Mouse (Mus musculus) embryonic facial prominence, embryonic 11.5 days (tissue): Measurements from ENCODE around the gene Rbp7. TPM values are rescaled to one million over a fixed set of nuclear protein-coding genes. Genes with fewer than 3 reads are reported as not detected.

Experiments used
- ATAC-seq: fragments of 200-750 bp; cut with Nextera tagmentation; replicated peaks from 2 replicates; pipeline ENCODE4 v1.8.0; 2017; ENCODE audit warnings: low read depth; ENCODE audit not compliant: insufficient number of reproducible peaks, low FRiP score, low TSS enrichment
- DNase-seq: peaks from one replicate; pipeline ENCODE4 v3.0.0-alpha.2; 2015; ENCODE audit warnings: low spot score
- H3K27ac ChIP-seq: fragments of 300-500 bp; sonication (generic); replicated peaks from 2 replicates; pipeline ENCODE4 v1.5.1; 2014; ENCODE audit warnings: mild to moderate bottlenecking, low read depth, low read length, control low read depth
- H3K27me3 ChIP-seq: fragments of 300-500 bp; sonication (generic); 2 replicates; pipeline ENCODE4 v1.6.1; 2014; ENCODE audit warnings: mild to moderate bottlenecking, low read length, moderate library complexity, mixed read lengths; ENCODE audit not compliant: control insufficient read depth, insufficient read depth
- H3K36me3 ChIP-seq: fragments of 300-500 bp; sonication (generic); replicated peaks from 2 replicates; pipeline ENCODE4 v1.6.1; 2014; ENCODE audit warnings: low read depth, mild to moderate bottlenecking, low read length, moderate library complexity, mixed read lengths; ENCODE audit not compliant: control insufficient read depth, insufficient read depth
- H3K4me1 ChIP-seq: fragments of 300-500 bp; sonication (generic); 2 replicates; pipeline ENCODE4 v1.6.1; 2014; ENCODE audit warnings: low read length, mixed read lengths; ENCODE audit not compliant: control insufficient read depth, insufficient read depth
- H3K4me2 ChIP-seq: fragments of 300-500 bp; sonication (generic); 2 replicates; pipeline ENCODE4 v1.6.1; 2014; ENCODE audit warnings: low read depth, mild to moderate bottlenecking, control low read depth, low read length, moderate library complexity
- H3K4me3 ChIP-seq: fragments of 300-500 bp; sonication (generic); 2 replicates; pipeline ENCODE4 v1.5.1; 2014; ENCODE audit warnings: low read depth, low read length, control low read depth
- H3K9ac ChIP-seq: fragments of 300-500 bp; sonication (generic); replicated peaks from 2 replicates; pipeline ENCODE4 v1.6.1; 2014; ENCODE audit warnings: mild to moderate bottlenecking, control low read depth, low read length
- H3K9me3 ChIP-seq: fragments of 300-500 bp; sonication (generic); replicated peaks from 2 replicates; pipeline ENCODE4 v1.6.1; 2016; ENCODE audit warnings: mild to moderate bottlenecking, low read length, inconsistent platforms, mixed read lengths; ENCODE audit not compliant: control insufficient read depth
- WGBS: fragments of 180-500 bp; shearing (Covaris S2); extraction: QIAGEN DNeasy Blood & Tissue Kit; methylation state at CpG from one replicate; pipeline ENCODE4 v1.1.7; 2014; 5-methylcytosine and 5-hydroxymethylcytosine counted together
- polyA plus RNA-seq: library from polyadenylated mRNA; unstranded; fragments of >200 nt; fragmentation: Nextera tagmentation; extraction: Ambion mirVana; gene quantifications from 2 replicates; pipeline ENCODE4 v1.2.1, GENCODE M21; 2014

The Rbp7 gene
- polyA plus RNA-seq = not detected in 2 replicates

DNA sequence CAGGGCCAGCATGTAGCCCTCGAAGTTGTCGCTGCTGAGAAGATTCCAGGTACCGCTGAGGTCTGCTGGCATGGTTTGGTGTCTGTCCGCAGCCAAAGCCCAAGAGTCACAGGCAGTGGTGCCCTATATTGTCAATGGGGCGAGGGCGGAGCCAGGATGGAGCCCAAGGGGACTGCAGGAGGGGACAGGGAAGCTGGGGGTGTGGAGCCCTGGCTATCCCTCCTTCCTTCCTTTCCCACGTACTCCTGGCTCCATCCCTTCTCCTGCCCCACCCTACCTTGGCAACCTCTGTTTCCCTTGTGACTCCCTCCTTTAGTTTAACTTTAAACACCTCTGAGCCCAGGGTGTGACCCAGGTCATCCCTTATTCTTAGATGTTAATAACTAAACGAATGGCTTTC lies at the start of gene Rbp7:
TSS of gene Rbp7 (minus strand) at position 100 of the 400 bp plus-strand sequence.
- no peak within 1 kb of the TSS for H3K27ac ChIP-seq
- DNase-seq = no peak
- H3K27me3 ChIP-seq = no peaks in the 10 kb centered on the region
- no peaks in the 10 kb centered on the region for H3K4me1 ChIP-seq
- no peaks in the 10 kb centered on the region for H3K9me3 ChIP-seq
- H3K4me2 ChIP-seq = no peak within 1 kb of the TSS
- ATAC-seq = no peak
- H3K36me3 ChIP-seq = no peaks in the 10 kb centered on the region
- H3K4me3 ChIP-seq = no peak within 1 kb of the TSS
- no peak within 1 kb of the TSS for H3K9ac ChIP-seq
- 56% methylated on average over 8 of the region's 8 CpGs for WGBS

GRCm38 (mm10) chr4:149504363-149504762 lies 49.6 kb upstream of the Rbp7 start:
- Histone ChIP-seq H3K4me3 (no peak overlapping the region), H3K4me2 (no peak overlapping the region), H3K9me3 (no peaks in the 10 kb centered on the region), H3K36me3 (no peaks in the 10 kb centered on the region; the same call in 1 of the 2 replicates), H3K4me1 (no peaks in the 10 kb centered on the region), H3K27ac (no peak overlapping the region), H3K27me3 (no peaks in the 10 kb centered on the region), H3K9ac (no peak overlapping the region)
- ATAC-seq = no peak
- no peak for DNase-seq
- 84% methylated on average over 5 of the region's 5 CpGs for WGBS

GRCm38 (mm10) chr4:149499790-149500189 lies 45.0 kb upstream of the Rbp7 start:
- H3K9ac ChIP-seq = no peak overlapping the region
- H3K27ac ChIP-seq = no peak overlapping the region; the same call in 1 of the 2 replicates
- no peak overlapping the region for H3K4me2 ChIP-seq
- no peak overlapping the region for H3K4me3 ChIP-seq
- no peak for ATAC-seq
- H3K27me3 ChIP-seq = no peaks in the 10 kb centered on the region
- no peak for DNase-seq
- no peaks in the 10 kb centered on the region for H3K9me3 ChIP-seq
- H3K36me3 ChIP-seq = peaks cover 4% of the 10 kb centered on the region
- H3K4me1 ChIP-seq = no peaks in the 10 kb centered on the region
- 72% methylated on average over 5 of the region's 5 CpGs for WGBS

DNA sequence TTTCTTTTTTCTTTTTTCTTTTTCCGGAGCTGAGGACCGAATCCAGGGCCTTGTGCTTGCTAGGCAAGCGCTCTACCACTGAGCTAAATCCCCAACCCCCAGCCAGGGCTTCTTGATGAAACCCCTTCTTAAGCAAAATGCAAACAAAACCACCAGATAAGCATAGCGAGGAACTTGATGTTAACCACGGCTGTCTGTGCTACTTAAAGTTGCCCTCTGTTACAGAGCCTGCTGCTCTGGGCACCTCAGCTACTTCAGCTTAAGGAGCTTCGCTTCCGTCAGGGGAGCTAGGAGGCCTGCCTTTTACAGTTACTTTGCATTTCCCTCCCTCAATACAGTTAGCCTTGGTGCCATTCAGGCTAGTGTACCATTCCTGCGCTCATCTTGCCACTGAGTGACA lies 44.1 kb upstream of the Rbp7 start:
- no peak overlapping the region for H3K9ac ChIP-seq
- H3K36me3 ChIP-seq = peaks cover 4% of the 10 kb centered on the region
- DNase-seq = no peak
- ATAC-seq = no peak
- H3K27ac ChIP-seq = no peak overlapping the region
- H3K4me2 ChIP-seq = no peak overlapping the region
- no peaks in the 10 kb centered on the region for H3K9me3 ChIP-seq
- H3K4me1 ChIP-seq = no peaks in the 10 kb centered on the region
- no peaks in the 10 kb centered on the region for H3K27me3 ChIP-seq
- WGBS = 82% methylated on average over 8 of the region's 8 CpGs
- H3K4me3 ChIP-seq = no peak overlapping the region

DNA sequence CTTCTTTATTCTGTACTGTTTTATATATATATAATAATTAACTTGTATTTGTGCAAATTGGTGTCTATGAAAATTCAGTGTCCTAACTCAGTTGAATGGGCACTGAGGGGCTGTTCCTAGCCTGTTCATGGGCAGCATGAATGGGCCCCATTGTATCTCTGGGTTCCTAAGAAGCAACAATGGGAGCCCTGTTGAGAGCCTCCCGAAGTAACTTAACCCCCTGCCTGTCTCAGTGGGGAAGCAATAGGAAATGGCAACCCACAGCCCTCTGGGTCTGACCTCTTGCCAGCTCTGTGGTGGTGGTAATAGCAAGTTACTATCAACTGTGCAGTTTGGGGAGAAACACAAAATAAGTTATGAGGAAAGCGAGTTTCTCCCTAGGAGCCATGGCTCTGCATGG lies 41.8 kb upstream of the Rbp7 start:
- H3K27me3 ChIP-seq = no peaks in the 10 kb centered on the region
- H3K4me3 ChIP-seq = no peak overlapping the region

GRCm38 (mm10) chr4:149491151-149491550 lies 36.4 kb upstream of the Rbp7 start:
- Histone ChIP-seq H3K4me3 (no peak overlapping the region), H3K9me3 (no peaks in the 10 kb centered on the region), H3K27me3 (no peaks in the 10 kb centered on the region), H3K36me3 (peaks cover 16% of the 10 kb centered on the region), H3K4me1 (no peaks in the 10 kb centered on the region), H3K4me2 (no peak overlapping the region), H3K27ac (no peak overlapping the region), H3K9ac (no peak overlapping the region)
- DNase-seq = no peak
- ATAC-seq = no peak
- 93% methylated on average over 3 of the region's 3 CpGs for WGBS

More for the DNA sequence above, 41.8 kb upstream of the Rbp7 start:
- Histone ChIP-seq H3K36me3 (peaks cover 4% of the 10 kb centered on the region; the same call in 1 of the 2 replicates), H3K4me2 (no peak overlapping the region), H3K27ac (no peak overlapping the region), H3K9ac (no peak overlapping the region), H3K9me3 (no peaks in the 10 kb centered on the region), H3K4me1 (no peaks in the 10 kb centered on the region)
- ATAC-seq (no peak), DNase-seq (peak; percentile 50)
- 30% methylated on average over 2 of the region's 2 CpGs for WGBS

DNA sequence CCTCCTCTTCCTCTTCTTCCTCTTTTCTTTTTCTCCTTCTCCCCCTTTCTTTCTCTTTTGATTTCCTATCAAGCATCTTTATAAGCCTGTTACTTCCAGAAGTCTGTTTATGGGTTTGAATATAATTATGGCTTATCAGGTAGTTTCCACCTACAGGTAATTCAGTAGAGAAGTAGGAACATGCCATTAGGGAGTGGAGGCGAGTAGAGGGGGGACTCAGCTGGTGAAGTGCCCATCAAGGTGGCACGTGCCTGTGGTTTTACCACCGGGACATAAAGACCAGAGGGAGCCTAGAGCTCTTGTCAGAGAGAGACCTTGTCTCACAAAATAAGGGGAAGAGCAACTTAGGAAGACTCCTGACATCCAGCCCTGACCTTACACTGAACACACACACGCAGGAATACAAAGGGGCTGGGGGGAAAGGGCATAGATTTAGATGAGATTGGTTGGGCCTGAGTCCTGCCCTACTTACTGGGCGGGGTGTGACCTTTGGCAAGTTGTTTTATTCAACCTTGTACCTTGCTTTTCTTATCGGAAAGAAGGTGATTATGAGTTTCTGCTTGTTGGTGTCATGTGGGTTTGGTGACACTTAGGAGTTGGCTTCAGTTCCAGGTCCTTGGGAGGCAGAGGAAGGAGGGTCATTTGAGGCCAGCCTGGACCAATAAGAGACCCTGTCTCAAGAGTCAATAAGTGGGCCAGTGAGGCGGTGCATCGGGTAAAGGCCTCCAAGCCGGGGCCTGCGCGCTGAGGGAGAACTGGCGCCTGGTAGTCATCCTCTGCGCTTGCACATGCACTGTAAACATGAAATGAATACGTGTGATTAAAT lies 34.9 kb upstream of the Rbp7 start:
- no peaks in the 10 kb centered on the region for H3K9me3 ChIP-seq
- no peak overlapping the region for H3K4me2 ChIP-seq
- H3K4me1 ChIP-seq = no peaks in the 10 kb centered on the region
- peaks cover 16% of the 10 kb centered on the region for H3K36me3 ChIP-seq
- no peak overlapping the region for H3K9ac ChIP-seq
- no peak for DNase-seq
- WGBS = 95% methylated on average over 14 of the region's 14 CpGs
- H3K4me3 ChIP-seq = no peak overlapping the region
- H3K27me3 ChIP-seq = no peaks in the 10 kb centered on the region
- no peak overlapping the region for H3K27ac ChIP-seq
- ATAC-seq = no peak

GRCm38 (mm10) chr4:149487729-149488128 lies 33.0 kb upstream of the Rbp7 start:
- no peak overlapping the region for H3K27ac ChIP-seq
- peaks cover 16% of the 10 kb centered on the region for H3K36me3 ChIP-seq
- no peaks in the 10 kb centered on the region for H3K4me1 ChIP-seq
- H3K27me3 ChIP-seq = no peaks in the 10 kb centered on the region
- 96% methylated on average over 12 of the region's 12 CpGs for WGBS
- ATAC-seq (no peak), DNase-seq (no peak)
- H3K4me3 ChIP-seq = no peak overlapping the region
- no peaks in the 10 kb centered on the region for H3K9me3 ChIP-seq
- no peak overlapping the region for H3K4me2 ChIP-seq
- no peak overlapping the region for H3K9ac ChIP-seq
